Mouse (Mus musculus) CH12.LX (cell line): ENCODE measurements around the gene Naa80. TPM values are rescaled to one million over a fixed set of nuclear protein-coding genes. Genes with fewer than 3 reads are reported as not detected.

Source experiments
- DNase-seq: peaks from one replicate; pipeline ENCODE4 v3.0.0-alpha.2; 2013; ENCODE audit errors: extremely low read depth
- H3K27ac ChIP-seq: 2 replicates; pipeline ENCODE4 v1.5.1; 2012; ENCODE audit warnings: low read depth, mild to moderate bottlenecking, control low read depth, moderate library complexity; ENCODE audit not compliant: insufficient read depth
- H3K27me3 ChIP-seq: replicated peaks from 2 replicates; pipeline ENCODE3; 2012; ENCODE audit warnings: inconsistent platforms
- H3K36me3 ChIP-seq, 2 experiments: replicated peaks in 1 of 2; 2 replicates each; pipeline versions ENCODE3 to v1.6.1; 2012; ENCODE audit warnings: inconsistent platforms in 1 of 2, low read length in 1 of 2, mild to moderate bottlenecking in 1 of 2, mixed read lengths in 1 of 2, moderate library complexity in 1 of 2; ENCODE audit not compliant: control insufficient read depth in 1 of 2, insufficient read depth in 1 of 2
- H3K4me1 ChIP-seq, 2 experiments: 2 replicates each; pipeline ENCODE4 v1.6.1; 2012; ENCODE audit warnings: inconsistent platforms in 1 of 2, moderate library complexity in 1 of 2; ENCODE audit not compliant: insufficient read depth in 2 of 2, control insufficient read depth in 1 of 2
- H3K4me2 ChIP-seq: 2 replicates; pipeline ENCODE4 v1.6.1; 2012; ENCODE audit warnings: low read depth, mild to moderate bottlenecking, control low read depth; ENCODE audit not compliant: poor library complexity, insufficient read depth, severe bottlenecking
- H3K4me3 ChIP-seq, 3 experiments: fragments of 150-350 bp in 1 of 3; sonication (generic) in 1 of 3; replicated peaks in 1 of 3; 2 replicates each; pipeline versions ENCODE3 to v1.5.1; 2011 to 2012; ENCODE audit warnings: low read depth in 2 of 3, low read length in 2 of 3, mild to moderate bottlenecking in 2 of 3, moderate library complexity in 2 of 3, control low read depth in 1 of 3, improper control_type of control experiment in 1 of 3, inconsistent platforms in 1 of 3, mixed read lengths in 1 of 3; ENCODE audit not compliant: poor library complexity in 1 of 3
- H3K79me2 ChIP-seq: replicated peaks from 2 replicates; pipeline ENCODE4 v1.6.1; 2012; ENCODE audit warnings: mild to moderate bottlenecking, moderate library complexity; ENCODE audit not compliant: control insufficient read depth, poor library complexity, insufficient read depth, severe bottlenecking; ENCODE audit errors: extremely low read depth
- H3K9ac ChIP-seq: 2 replicates; pipeline ENCODE4 v1.6.1; 2012; ENCODE audit warnings: low read depth, mild to moderate bottlenecking, control low read depth, moderate library complexity; ENCODE audit not compliant: insufficient read depth
- H3K9me3 ChIP-seq: replicated peaks from 2 replicates; pipeline ENCODE3; 2012; ENCODE audit warnings: low read length, inconsistent platforms, mixed read lengths
- BHLHE40 ChIP-seq: IDR thresholded peaks from 2 replicates; pipeline ENCODE4 v1.6.1; 2011; ENCODE audit warnings: mild to moderate bottlenecking, low read depth, low read length, improper control_type of control experiment
- CHD1 ChIP-seq: IDR thresholded peaks from 2 replicates; pipeline ENCODE4 v1.6.1; 2012; ENCODE audit warnings: low read depth, low read length, improper control_type of control experiment, inconsistent platforms
- CHD2 ChIP-seq: IDR thresholded peaks from 2 replicates; pipeline ENCODE4 v1.6.1; 2011; ENCODE audit warnings: low read length, improper control_type of control experiment
- CTCF ChIP-seq, 2 experiments: IDR thresholded peaks in 1 of 2; conservative IDR thresholded peaks in 1 of 2; 2 replicates each; pipeline ENCODE4 v1.5.1; 2011 to 2012; ENCODE audit warnings: low read depth in 2 of 2, low read length in 2 of 2, improper control_type of control experiment in 1 of 2, inconsistent platforms in 1 of 2, mild to moderate bottlenecking in 1 of 2, moderate library complexity in 1 of 2
- E2F4 ChIP-seq: IDR thresholded peaks from 2 replicates; pipeline ENCODE4 v1.6.1; 2011; ENCODE audit warnings: low read depth, low read length, improper control_type of control experiment; ENCODE audit not compliant: insufficient replicate concordance
- ELF1 ChIP-seq: IDR thresholded peaks from 2 replicates; pipeline ENCODE4 v1.6.1; 2014; ENCODE audit warnings: low read depth, mild to moderate bottlenecking, inconsistent platforms, low read length, improper control_type of control experiment
- ETS1 ChIP-seq: conservative IDR thresholded peaks from 2 replicates; pipeline ENCODE4 v1.6.1; 2012; ENCODE audit warnings: low read depth, mild to moderate bottlenecking, inconsistent platforms, low read length, improper control_type of control experiment, moderate library complexity
- GABPA ChIP-seq: IDR thresholded peaks from 2 replicates; pipeline ENCODE4 v1.6.1; 2012; ENCODE audit warnings: low read depth, low read length, improper control_type of control experiment, inconsistent platforms; ENCODE audit not compliant: insufficient replicate concordance
- HCFC1 ChIP-seq: IDR thresholded peaks from 2 replicates; pipeline ENCODE4 v1.6.1; 2012; ENCODE audit warnings: low read depth, mild to moderate bottlenecking, inconsistent platforms, low read length, improper control_type of control experiment
- IRF4 ChIP-seq: IDR thresholded peaks from 2 replicates; pipeline ENCODE4 v1.6.1; 2014; ENCODE audit warnings: low read depth, mild to moderate bottlenecking, inconsistent platforms, low read length, improper control_type of control experiment
- JUND ChIP-seq: conservative IDR thresholded peaks from 2 replicates; pipeline ENCODE4 v1.6.1; 2011; ENCODE audit warnings: low read depth, low read length, improper control_type of control experiment
- KAT2A ChIP-seq: IDR thresholded peaks from 2 replicates; pipeline ENCODE4 v1.6.1; 2012; ENCODE audit warnings: low read length, improper control_type of control experiment, inconsistent platforms; ENCODE audit not compliant: insufficient replicate concordance
- MAFK ChIP-seq: IDR thresholded peaks from 2 replicates; pipeline ENCODE4 v1.6.1; 2011; ENCODE audit warnings: low read length, improper control_type of control experiment; ENCODE audit not compliant: insufficient replicate concordance
- MAZ ChIP-seq: IDR thresholded peaks from 2 replicates; pipeline ENCODE4 v1.6.1; 2012; ENCODE audit warnings: low read depth, mild to moderate bottlenecking, inconsistent platforms, low read length, improper control_type of control experiment, moderate library complexity
- MEF2A ChIP-seq: IDR thresholded peaks from 2 replicates; pipeline ENCODE4 v1.6.1; 2014; ENCODE audit warnings: low read depth, mild to moderate bottlenecking, inconsistent platforms, low read length, improper control_type of control experiment, borderline replicate concordance
- MYC ChIP-seq: IDR thresholded peaks from 2 replicates; pipeline ENCODE4 v1.6.1; 2011; ENCODE audit warnings: low read depth, mild to moderate bottlenecking, improper control_type of control experiment, low read length
- PAX5 ChIP-seq: IDR thresholded peaks from 2 replicates; pipeline ENCODE4 v1.6.1; 2012; ENCODE audit warnings: low read length, inconsistent platforms, mixed read lengths
- POLR2A ChIP-seq: IDR thresholded peaks from 2 replicates; pipeline ENCODE4 v1.6.1; 2011; ENCODE audit warnings: low read depth, mild to moderate bottlenecking, improper control_type of control experiment, low read length
- POLR2AphosphoS2 ChIP-seq: IDR thresholded peaks from 2 replicates; pipeline ENCODE4 v1.6.1; 2011; ENCODE audit warnings: low read depth, low read length, improper control_type of control experiment
- RAD21 ChIP-seq: IDR thresholded peaks from 2 replicates; pipeline ENCODE4 v1.6.1; 2011; ENCODE audit warnings: low read depth, mild to moderate bottlenecking, low read length, improper control_type of control experiment, moderate library complexity
- RCOR1 ChIP-seq: conservative IDR thresholded peaks from 2 replicates; pipeline ENCODE4 v1.6.1; 2012; ENCODE audit warnings: low read depth, mild to moderate bottlenecking, inconsistent platforms, low read length, improper control_type of control experiment
- SIN3A ChIP-seq: IDR thresholded peaks from 2 replicates; pipeline ENCODE4 v1.6.1; 2012; ENCODE audit warnings: low read length, improper control_type of control experiment, inconsistent platforms
- SMC3 ChIP-seq: IDR thresholded peaks from 2 replicates; pipeline ENCODE4 v1.6.1; 2011; ENCODE audit warnings: low read depth, low read length, improper control_type of control experiment
- TBP ChIP-seq: conservative IDR thresholded peaks from 2 replicates; pipeline ENCODE4 v1.6.1; 2011; ENCODE audit warnings: low read depth, low read length, improper control_type of control experiment
- TCF12 ChIP-seq: IDR thresholded peaks from 2 replicates; pipeline ENCODE4 v1.6.1; 2014; ENCODE audit warnings: low read depth, mild to moderate bottlenecking, inconsistent platforms, low read length, improper control_type of control experiment
- USF1 ChIP-seq: IDR thresholded peaks from 2 replicates; pipeline ENCODE4 v1.6.1; 2014; ENCODE audit warnings: low read depth, mild to moderate bottlenecking, inconsistent platforms, low read length, improper control_type of control experiment
- USF2 ChIP-seq: conservative IDR thresholded peaks from 2 replicates; pipeline ENCODE4 v1.6.1; 2011; ENCODE audit warnings: low read depth, low read length, improper control_type of control experiment
- ZC3H11A ChIP-seq: IDR thresholded peaks from 2 replicates; pipeline ENCODE4 v1.6.1; 2012; ENCODE audit warnings: low read depth, mild to moderate bottlenecking, inconsistent platforms, low read length, improper control_type of control experiment
- ZKSCAN1 ChIP-seq: IDR thresholded peaks from 2 replicates; pipeline ENCODE4 v1.6.1; 2012; ENCODE audit warnings: low read depth, inconsistent platforms, low read length, improper control_type of control experiment, borderline replicate concordance
- ZMIZ1 ChIP-seq: IDR thresholded peaks from 2 replicates; pipeline ENCODE4 v1.6.1; 2012; ENCODE audit warnings: low read depth, mild to moderate bottlenecking, inconsistent platforms, low read length, improper control_type of control experiment
- ZNF384 ChIP-seq: IDR thresholded peaks from 2 replicates; pipeline ENCODE4 v1.6.1; 2012; ENCODE audit warnings: low read depth, low read length, improper control_type of control experiment, inconsistent platforms
- dilution Hi-C: fragments of 300-500 bp; cut with MboI; formaldehyde crosslinking; loops from 2 replicates; pipeline ENCODE4 v1.14.3; 2020; ENCODE audit warnings: low sequenced_read_pairs; ENCODE audit not compliant: extremely low pct_unique_long_range_greater_than_20kb, extremely low pct_ligation_motif_present
- in situ Hi-C: fragments of 300-500 bp; cut with MboI; formaldehyde crosslinking; loops from 3 replicates; pipeline ENCODE4 v1.14.3; 2019; ENCODE audit warnings: low sequenced_read_pairs, low pct_ligation_motif_present, low pct_unique_long_range_greater_than_20kb, mixed read lengths
- polyA plus RNA-seq: library from polyadenylated mRNA; unstranded; fragments of >175 nt; gene quantifications from 2 replicates; pipeline ENCODE4 v1.2.1, GENCODE M21; 2012; ENCODE audit warnings: low read depth; ENCODE audit not compliant: insufficient read length
- total RNA-seq, 2 experiments: library from RNA; depleted of rRNA; stranded (reverse); fragments of 300-350 nt in 1 of 2; fragments of >200 nt in 1 of 2; gene quantifications; 2 replicates each; pipeline ENCODE4 v1.2.3; 2012 to 2014

Gene Naa80
- total RNA-seq (2012; rRNA removed) = 4.4 and 4.8 TPM in 2 replicates
- total RNA-seq (2014; rRNA removed) = 0.70 and 1.7 TPM in 2 replicates
- 5.5 and 9.3 TPM in 2 replicates for polyA plus RNA-seq

GRCm38 (mm10) chr9:107578587-107578986, at the start of gene Naa80:
Naa80 (plus strand) TSS chr9:107578887.
- Histone ChIP-seq H3K36me3 (peaks cover 8 to 20% of the 10 kb centered on the region in 2 experiments), H3K9ac (no peak within 1 kb of the TSS), H3K27me3 (no peaks in the 10 kb centered on the region), H3K4me1 (peaks cover 17 to 43% of the 10 kb centered on the region in 2 experiments), H3K9me3 (no peaks in the 10 kb centered on the region), H3K79me2 (no peaks in the 10 kb centered on the region), H3K27ac (no peak within 1 kb of the TSS), H3K4me2 (no peak within 1 kb of the TSS), H3K4me3 (no peak within 1 kb of the TSS)
- in situ Hi-C loops = no loop called here
- TF ChIP-seq CHD1 = no peak
- no peak for TF ChIP-seq IRF4
- TF ChIP-seq ZKSCAN1 = no peak
- TF ChIP-seq SMC3 = no peak
- no peak for TF ChIP-seq RCOR1
- TF ChIP-seq TBP = no peak
- no peak for TF ChIP-seq POLR2AphosphoS2
- TF ChIP-seq JUND = no peak
- TF ChIP-seq KAT2A = no peak
- TF ChIP-seq ZC3H11A = no peak
- TF ChIP-seq USF1 = no peak
- TF ChIP-seq POLR2A = no peak
- TF ChIP-seq ZNF384 = no peak
- TF ChIP-seq ETS1 = no peak
- TF ChIP-seq RAD21 = no peak
- no peak for TF ChIP-seq TCF12
- no peak for TF ChIP-seq ELF1
- TF ChIP-seq CHD2 = no peak
- TF ChIP-seq MAFK = no peak
- no peak for DNase-seq
- dilution Hi-C loops = no loop called here

- dilution Hi-C loops = no loop called here
- peak; percentile 94 for DNase-seq
- H3K27ac ChIP-seq = peak within 1 kb of the TSS; percentile 49
- in situ Hi-C loops = no loop called here
- H3K27me3 ChIP-seq = peaks cover 18% of the 10 kb centered on the region
- no peaks in the 10 kb centered on the region for H3K9me3 ChIP-seq
- H3K79me2 ChIP-seq = peaks cover 36% of the 10 kb centered on the region
- H3K4me1 ChIP-seq = peaks cover 10 to 32% of the 10 kb centered on the region in 2 experiments
- H3K36me3 ChIP-seq = peaks cover 16 to 25% of the 10 kb centered on the region in 2 experiments
- H3K4me2 ChIP-seq = peak within 1 kb of the TSS; percentile 93
- peak within 1 kb of the TSS; percentile 86 to 95 (median 93) for H3K4me3 ChIP-seq
- peak within 1 kb of the TSS; percentile 77 for H3K9ac ChIP-seq
- no peak for TF ChIP-seq MAFK
- TF ChIP-seq ETS1 = no peak
- no peak for TF ChIP-seq BHLHE40
- TF ChIP-seq ZNF384 = no peak
- TF ChIP-seq E2F4 = no peak
- TF ChIP-seq GABPA = peak; percentile 91; the same call in 1 of the 2 replicates
- peak; percentile 99 for TF ChIP-seq HCFC1
- TF ChIP-seq ZMIZ1 = no peak; the same call in 1 of the 2 replicates
- peak; percentile 78 for TF ChIP-seq POLR2A
- no peak for TF ChIP-seq USF1
- peak; percentile 12; the same call in 1 of the 2 replicates for TF ChIP-seq IRF4
- TF ChIP-seq CHD1 = no peak
- TF ChIP-seq PAX5 = no peak
- no peak for TF ChIP-seq MAZ
- no peak for TF ChIP-seq ZKSCAN1
- TF ChIP-seq SIN3A = peak; percentile 69
- TF ChIP-seq MYC = 0 out of 2 replicates have a peak, but pooled peaks have one; percentile 41
- no peak; the same call in 1 of the 2 replicates for TF ChIP-seq MEF2A
- TF ChIP-seq CTCF (conservative IDR thresholded peaks at IDR 0.05 in 1 of 2, IDR thresholded peaks at IDR 0.05 in 1 of 2; ENCODE audit: low read depth in 2 of 2, low read length in 2 of 2) = no peak
- no peak for TF ChIP-seq USF2
These were observed 44.8 kb upstream of the Naa80 start, which contains the start of gene Tmem115 for GRCm38 (mm10) chr9:107533791-107534407. Tmem115 (plus strand) TSS chr9:107533945.
